Mouse (Mus musculus) heart, embryonic 14.5 days (tissue): ENCODE results near the gene Cdh22. TPM values are rescaled to one million over a fixed set of nuclear protein-coding genes. Genes with fewer than 3 reads are reported as not detected.

ENCODE experiments used
- ATAC-seq: fragments of 200-750 bp; cut with Nextera tagmentation; 2 replicates; pipeline ENCODE4 v1.8.0; 2017; ENCODE audit warnings: low read depth, moderate TSS enrichment; ENCODE audit not compliant: insufficient number of reproducible peaks, insufficient read depth, low FRiP score
- H3K27ac ChIP-seq, 2 experiments: fragments of 200-500 bp in 1 of 2; fragments of 300-500 bp in 1 of 2; sonication (generic) in 1 of 2; replicated peaks in 1 of 2; 2 replicates each; pipeline ENCODE4 v1.5.1; 2012 to 2014; ENCODE audit warnings: low read depth in 2 of 2, low read length in 2 of 2, control low read depth in 1 of 2, mild to moderate bottlenecking in 1 of 2, mixed read lengths in 1 of 2; ENCODE audit not compliant: control insufficient read depth in 1 of 2, insufficient read depth in 1 of 2
- H3K27me3 ChIP-seq: fragments of 300-500 bp; sonication (generic); 2 replicates; pipeline ENCODE4 v1.6.1; 2014; ENCODE audit warnings: mild to moderate bottlenecking, low read length, control low read depth; ENCODE audit not compliant: control insufficient read depth, insufficient read depth
- H3K36me3 ChIP-seq: fragments of 300-500 bp; sonication (generic); 2 replicates; pipeline ENCODE4 v1.6.1; 2014; ENCODE audit warnings: mild to moderate bottlenecking, control low read depth, low read length, mixed read lengths; ENCODE audit not compliant: control insufficient read depth, insufficient read depth
- H3K4me1 ChIP-seq, 2 experiments: fragments of 200-500 bp in 1 of 2; fragments of 300-500 bp in 1 of 2; sonication (generic) in 1 of 2; 2 replicates each; pipeline ENCODE4 v1.6.1; 2012 to 2014; ENCODE audit warnings: low read length in 2 of 2, control low read depth in 1 of 2, mixed read lengths in 1 of 2; ENCODE audit not compliant: control insufficient read depth in 2 of 2, insufficient read depth in 2 of 2
- H3K4me2 ChIP-seq: fragments of 300-500 bp; sonication (generic); 2 replicates; pipeline ENCODE4 v1.6.1; 2014; ENCODE audit warnings: mild to moderate bottlenecking, low read length
- H3K4me3 ChIP-seq, 2 experiments: fragments of 200-500 bp in 1 of 2; fragments of 300-500 bp in 1 of 2; sonication (generic) in 1 of 2; 2 replicates each; pipeline ENCODE4 v1.5.1; 2012 to 2014; ENCODE audit warnings: low read length in 2 of 2, mild to moderate bottlenecking in 2 of 2, control low read depth in 1 of 2, low read depth in 1 of 2, moderate library complexity in 1 of 2; ENCODE audit not compliant: control insufficient read depth in 1 of 2, insufficient read depth in 1 of 2
- H3K9ac ChIP-seq: fragments of 300-500 bp; sonication (generic); 2 replicates; pipeline ENCODE4 v1.6.1; 2014; ENCODE audit warnings: mild to moderate bottlenecking, low read length
- H3K9me3 ChIP-seq: fragments of 300-500 bp; sonication (generic); 2 replicates; pipeline ENCODE4 v1.6.1; 2016; ENCODE audit warnings: low read length, control low read depth; ENCODE audit not compliant: control insufficient read depth
- WGBS: fragments of 180-500 bp; shearing (Covaris S2); extraction: QIAGEN DNeasy Blood & Tissue Kit; methylation state at CpG from one replicate; pipeline ENCODE4 v1.1.7; 2014; 5-methylcytosine and 5-hydroxymethylcytosine counted together
- polyA plus RNA-seq: library from polyadenylated mRNA; unstranded; fragments of >200 nt; fragmentation: Nextera tagmentation; extraction: Ambion mirVana; gene quantifications from 2 replicates; pipeline ENCODE4 v1.2.1, GENCODE M21; 2014

Gene Cdh22
- polyA plus RNA-seq, 1 experiment from 2014 or later: 0.11 TPM

DNA sequence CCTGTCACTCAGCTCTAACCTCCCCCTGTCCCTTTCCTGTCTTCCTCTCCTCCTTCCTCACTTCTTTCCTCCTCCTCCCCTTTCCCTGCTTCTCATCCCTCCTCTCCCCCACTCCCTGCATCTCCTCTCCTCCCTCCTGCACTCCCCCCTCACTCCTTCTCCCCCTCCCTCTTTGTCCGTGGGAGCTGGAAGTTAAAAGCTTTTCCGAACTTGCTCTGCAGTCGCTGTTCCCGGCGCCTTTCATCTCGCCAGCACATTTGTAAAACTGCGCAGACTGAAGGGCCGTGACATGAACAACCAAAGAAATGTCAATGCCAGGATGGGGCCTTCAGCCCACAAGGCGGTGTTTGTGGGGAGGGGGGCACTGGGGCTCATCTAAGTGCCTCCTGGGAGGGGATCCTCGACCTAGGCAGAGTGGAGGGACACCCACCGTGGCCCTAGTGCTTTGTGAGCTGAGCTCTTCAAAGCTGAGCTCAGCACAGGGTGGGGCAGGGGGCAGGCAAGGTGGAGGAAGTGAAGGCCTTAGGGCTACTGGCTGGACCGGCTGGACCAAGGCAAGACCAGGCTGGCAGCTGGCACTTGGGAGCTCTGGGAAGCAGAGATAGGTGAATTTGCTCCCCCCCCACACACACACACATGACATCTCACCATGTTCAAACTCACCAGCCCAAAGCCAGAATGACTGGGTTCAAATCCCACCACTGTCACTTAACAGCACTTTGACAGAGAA lies 3.9 kb upstream of the Cdh22 start:
- 13% methylated on average over 12 of the region's 12 CpGs for WGBS
- Histone ChIP-seq H3K4me2 (no peak overlapping the region), H3K9ac (no peak overlapping the region), H3K27ac (no peak overlapping the region), H3K4me3 (no peak overlapping the region), H3K4me1 (peaks cover 0 to 14% of the 10 kb centered on the region in 2 experiments; a peak in 3 of 4 replicates), H3K36me3 (no peaks in the 10 kb centered on the region), H3K27me3 (peaks cover 98% of the 10 kb centered on the region), H3K9me3 (no peaks in the 10 kb centered on the region)
- no peak for ATAC-seq

DNA sequence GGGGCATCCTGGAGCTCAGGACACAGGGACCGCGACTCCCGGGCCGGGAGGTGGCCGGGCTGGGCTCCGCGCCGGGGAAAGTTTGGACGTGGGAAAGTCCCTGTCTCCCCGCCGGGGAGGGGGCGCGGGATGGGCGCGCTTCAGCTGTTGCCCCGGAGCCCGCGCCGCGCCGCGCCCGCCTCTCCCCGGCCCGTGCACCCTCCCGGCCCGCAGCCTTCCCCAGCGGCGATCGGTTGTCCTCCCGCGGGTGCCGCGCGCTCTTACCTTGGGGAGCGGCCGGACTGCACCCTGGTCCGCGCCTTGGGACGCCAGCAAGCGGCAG lies 401 bp downstream of the Cdh22 start:
- no peaks in the 10 kb centered on the region for H3K36me3 ChIP-seq
- ATAC-seq: 0 out of 2 replicates have a peak, but pooled peaks have one; percentile 22
- WGBS: under 1% methylated on average over 23 of the region's 41 CpGs
- peaks cover 0 to 18% of the 10 kb centered on the region in 2 experiments; a peak in 3 of 4 replicates for H3K4me1 ChIP-seq
- peak overlapping the region; percentile 49 to 59 for H3K4me3 ChIP-seq
- peaks cover 98% of the 10 kb centered on the region for H3K27me3 ChIP-seq
- no peak overlapping the region for H3K27ac ChIP-seq
- H3K4me2 ChIP-seq: peak overlapping the region; percentile 96
- peak overlapping the region; percentile 62 for H3K9ac ChIP-seq
- no peaks in the 10 kb centered on the region for H3K9me3 ChIP-seq

DNA sequence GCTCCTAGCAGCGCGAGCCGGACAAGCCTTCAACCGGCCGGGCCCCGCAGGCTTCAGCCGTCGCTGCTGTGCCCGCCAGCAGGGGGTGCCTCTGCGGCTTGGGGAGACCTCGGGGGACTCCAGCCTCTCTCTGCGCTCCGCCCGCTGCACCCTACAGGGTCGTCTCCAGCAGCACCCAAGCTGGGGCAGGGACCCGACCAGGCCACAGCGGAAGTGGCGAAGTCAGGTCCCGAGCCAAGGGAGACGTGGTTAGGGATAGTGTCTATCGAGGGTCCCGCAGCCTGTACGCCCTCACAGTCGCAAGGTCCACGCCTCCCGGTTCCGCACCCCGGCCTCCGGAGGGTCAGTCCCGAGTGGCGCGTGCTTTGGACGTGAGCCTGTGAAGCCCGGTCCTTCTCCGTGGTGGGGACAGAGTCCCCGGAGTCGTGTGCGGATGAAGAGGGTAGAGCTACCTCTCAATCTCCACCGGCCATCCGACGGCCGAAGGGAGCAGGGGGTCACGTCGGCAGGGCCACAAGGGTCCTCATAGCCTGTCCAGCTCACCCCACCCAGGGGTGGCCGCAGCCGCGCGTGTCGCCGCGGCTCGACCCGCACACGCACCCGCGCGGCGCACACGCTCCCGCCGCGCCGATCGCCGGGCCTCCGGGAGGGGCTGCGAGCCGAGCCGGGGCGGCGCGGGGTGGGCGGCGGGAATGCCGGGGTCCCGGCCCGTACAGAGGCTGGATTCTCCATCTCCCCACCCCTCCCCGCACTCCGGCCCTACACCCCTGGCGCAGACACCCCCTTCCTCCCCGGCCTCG lies 962 bp downstream of the Cdh22 start:
- Histone ChIP-seq H3K4me1 (peaks cover 0 to 18% of the 10 kb centered on the region in 2 experiments; a peak in 3 of 4 replicates), H3K27ac (no peak overlapping the region), H3K9me3 (no peaks in the 10 kb centered on the region), H3K4me2 (peak overlapping the region; percentile 96), H3K36me3 (no peaks in the 10 kb centered on the region), H3K4me3 (peak overlapping the region; percentile 49 to 59), H3K27me3 (peaks cover 98% of the 10 kb centered on the region), H3K9ac (peak overlapping the region; percentile 62)
- no peak for ATAC-seq
- WGBS: 2% methylated on average over 74 of the region's 82 CpGs

DNA sequence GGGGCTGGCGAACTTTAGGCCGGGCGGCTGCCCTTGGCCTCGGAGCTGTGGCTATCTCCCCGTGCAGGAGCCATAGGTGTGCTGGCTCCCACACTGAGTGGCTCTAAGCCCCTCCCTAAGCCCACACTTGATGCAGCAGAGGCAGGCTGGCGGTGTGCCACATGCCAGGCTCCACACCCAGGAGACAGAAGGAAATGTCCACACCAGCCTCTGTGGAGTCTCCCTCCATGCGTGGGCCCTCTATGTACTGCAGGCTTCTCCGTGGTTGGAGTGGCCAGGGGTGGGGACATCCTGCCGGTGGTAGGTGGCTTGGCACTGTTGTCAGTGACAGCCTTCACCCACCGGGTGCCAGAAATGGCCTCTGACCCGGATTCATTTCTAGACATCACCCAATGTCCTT lies 5.6 kb downstream of the Cdh22 start:
- H3K4me2 ChIP-seq: no peak overlapping the region
- WGBS: 77% methylated on average over 11 of the region's 11 CpGs
- no peaks in the 10 kb centered on the region for H3K9me3 ChIP-seq
- H3K27me3 ChIP-seq: peaks cover 87% of the 10 kb centered on the region
- no peak overlapping the region for H3K4me3 ChIP-seq
- peaks cover 0 to 8% of the 10 kb centered on the region in 2 experiments; a peak in 2 of 4 replicates for H3K4me1 ChIP-seq
- H3K36me3 ChIP-seq: no peaks in the 10 kb centered on the region
- H3K27ac ChIP-seq: no peak overlapping the region
- H3K9ac ChIP-seq: no peak overlapping the region
- no peak for ATAC-seq

DNA sequence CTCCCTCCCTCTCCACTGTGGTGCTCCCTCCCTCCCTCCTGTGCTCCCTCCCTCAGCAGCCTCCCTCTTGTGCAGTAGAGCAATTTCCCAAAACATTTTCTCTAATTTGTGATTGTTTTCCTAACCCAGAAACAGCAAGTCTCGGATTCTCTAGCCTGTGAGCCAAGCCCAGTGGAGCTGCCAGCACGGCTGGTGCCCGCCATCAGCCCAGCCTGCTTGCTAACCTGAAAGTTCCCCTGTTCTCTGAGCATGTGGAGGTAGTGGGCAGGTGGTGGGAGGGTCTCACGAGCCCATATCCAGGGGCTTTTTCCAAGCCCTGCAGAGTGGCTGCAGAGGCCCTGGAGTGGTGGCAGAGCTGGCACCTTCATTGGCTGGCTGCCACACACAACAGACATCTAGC lies 10.8 kb downstream of the Cdh22 start:
- Histone ChIP-seq H3K9me3 (no peaks in the 10 kb centered on the region), H3K4me1 (no peaks in the 10 kb centered on the region), H3K9ac (no peak overlapping the region), H3K27me3 (peaks cover 81% of the 10 kb centered on the region), H3K4me2 (no peak overlapping the region), H3K27ac (no peak overlapping the region), H3K4me3 (no peak overlapping the region), H3K36me3 (no peaks in the 10 kb centered on the region)
- WGBS: 65% methylated on average over 4 of the region's 4 CpGs
- no peak for ATAC-seq

DNA sequence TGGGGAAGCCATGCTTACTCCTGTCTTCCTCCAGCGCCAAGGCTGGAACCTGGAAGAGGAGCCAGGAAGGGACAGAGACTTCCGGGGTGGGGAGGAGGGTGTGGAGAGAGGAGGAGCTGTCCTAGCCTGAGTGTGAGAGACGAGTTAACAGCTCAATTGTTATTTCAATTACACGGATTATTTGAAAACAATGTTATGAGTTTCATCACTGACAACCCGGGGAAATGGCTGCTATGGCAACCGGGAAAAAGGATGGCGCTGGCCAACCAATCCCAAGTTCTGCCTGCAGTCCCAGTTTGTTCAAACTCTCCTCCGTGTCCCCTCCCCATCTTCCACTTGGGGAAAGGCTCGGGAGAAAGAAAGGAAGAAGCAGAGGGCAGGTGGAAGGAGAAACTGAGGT lies 12.7 kb downstream of the Cdh22 start:
- WGBS: 10% methylated on average over 9 of the region's 9 CpGs
- Histone ChIP-seq H3K4me2 (no peak overlapping the region), H3K36me3 (no peaks in the 10 kb centered on the region), H3K4me3 (no peak overlapping the region), H3K27ac (no peak overlapping the region), H3K9me3 (no peaks in the 10 kb centered on the region), H3K9ac (no peak overlapping the region), H3K4me1 (0 out of 4 replicates have a peak, but pooled peaks cover 0 to 2% of the 10 kb centered on the region in 2 experiments), H3K27me3 (peaks cover 81% of the 10 kb centered on the region)
- no peak for ATAC-seq

DNA sequence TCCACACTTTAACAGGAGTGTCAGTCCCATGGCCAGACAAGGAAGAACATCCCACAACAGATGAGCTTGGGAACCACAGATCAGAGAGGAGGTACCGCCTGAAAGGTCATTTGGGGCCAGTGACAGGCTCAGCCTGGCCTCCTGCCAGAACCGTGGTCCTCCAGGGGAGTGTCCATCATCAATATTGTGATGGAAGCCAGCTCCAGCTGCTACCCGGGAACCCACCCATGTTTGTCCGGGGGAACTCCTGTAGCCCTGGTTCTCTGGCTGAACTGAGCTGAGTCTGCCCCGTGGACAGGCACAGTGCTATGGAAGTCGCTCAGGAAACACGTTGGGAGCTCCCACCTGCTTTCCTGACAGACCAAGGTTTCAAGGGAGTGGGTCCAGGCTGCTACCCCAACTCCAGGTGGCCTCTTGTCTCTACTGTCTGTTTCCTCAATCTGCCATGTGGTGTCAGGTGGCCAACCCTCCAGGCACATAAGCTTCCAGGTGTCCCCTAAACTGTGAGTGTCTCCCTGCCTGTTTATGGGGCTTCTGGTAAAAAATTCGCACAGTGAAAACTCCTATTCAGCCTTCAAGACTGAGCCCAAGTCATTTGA lies 14.2 kb downstream of the Cdh22 start:
- Histone ChIP-seq H3K4me2 (no peak overlapping the region), H3K4me1 (peaks cover 2 to 5% of the 10 kb centered on the region in 2 experiments; a peak in 3 of 4 replicates), H3K9ac (no peak overlapping the region), H3K36me3 (no peaks in the 10 kb centered on the region), H3K4me3 (no peak overlapping the region), H3K27me3 (peaks cover 84% of the 10 kb centered on the region), H3K9me3 (no peaks in the 10 kb centered on the region), H3K27ac (no peak overlapping the region)
- WGBS: 55% methylated on average over 8 of the region's 8 CpGs
- no peak for ATAC-seq
